Mouse (Mus musculus) E14TG2a.4 (cell line): ENCODE measurements around the gene Selenof.

Experiments used
- CTCF ChIP-seq: conservative IDR thresholded peaks from 2 replicates; pipeline ENCODE4 v1.5.1; 2014; ENCODE audit warnings: low read length
- NANOG ChIP-seq: IDR thresholded peaks from 2 replicates; pipeline ENCODE4 v1.6.1; 2014; ENCODE audit warnings: borderline replicate concordance, low read length, mixed read lengths
- POU5F1 ChIP-seq: IDR thresholded peaks from 2 replicates; pipeline ENCODE4 v1.6.1; 2014; ENCODE audit warnings: low read length, borderline replicate concordance

GRCm38 (mm10) chr3:144548186-144548845, 21.8 kb upstream of the Selenof start:
- TF ChIP-seq CTCF (no peak), POU5F1 (no peak), NANOG (no peak)
